Mouse (Mus musculus) neural tube, embryonic 13.5 days (tissue): ENCODE results near the gene Tcap. TPM values are rescaled to one million over a fixed set of nuclear protein-coding genes. Genes with fewer than 3 reads are reported as not detected.

Experiments
- ATAC-seq: fragments of 200-750 bp; cut with Nextera tagmentation; 2 replicates; pipeline ENCODE4 v1.8.0; 2017; ENCODE audit warnings: low read depth, mild to moderate bottlenecking, moderate TSS enrichment, moderate library complexity
- H3K27ac ChIP-seq: fragments of 300-500 bp; sonication (generic); replicated peaks from 2 replicates; pipeline ENCODE4 v1.5.1; 2015; ENCODE audit warnings: moderate library complexity, mild to moderate bottlenecking, inconsistent platforms
- H3K27me3 ChIP-seq: fragments of 300-500 bp; sonication (generic); 2 replicates; pipeline ENCODE4 v1.6.1; 2015; ENCODE audit warnings: mild to moderate bottlenecking, inconsistent platforms
- H3K36me3 ChIP-seq: fragments of 300-500 bp; sonication (generic); 2 replicates; pipeline ENCODE4 v1.6.1; 2015; ENCODE audit warnings: mild to moderate bottlenecking, inconsistent platforms
- H3K4me1 ChIP-seq: fragments of 300-500 bp; sonication (generic); replicated peaks from 2 replicates; pipeline ENCODE4 v1.6.1; 2015; ENCODE audit warnings: inconsistent platforms
- H3K4me2 ChIP-seq: fragments of 300-500 bp; sonication (generic); 2 replicates; pipeline ENCODE4 v1.6.1; 2015; ENCODE audit warnings: inconsistent platforms, mild to moderate bottlenecking, moderate library complexity
- H3K4me3 ChIP-seq: fragments of 300-500 bp; sonication (generic); 2 replicates; pipeline ENCODE4 v1.5.1; 2015; ENCODE audit warnings: mild to moderate bottlenecking, inconsistent platforms
- H3K9ac ChIP-seq: fragments of 300-500 bp; sonication (generic); 2 replicates; pipeline ENCODE4 v1.6.1; 2015; ENCODE audit warnings: moderate library complexity, mild to moderate bottlenecking, inconsistent platforms
- H3K9me3 ChIP-seq: fragments of 300-500 bp; sonication (generic); 2 replicates; pipeline ENCODE4 v1.6.1; 2016; ENCODE audit warnings: inconsistent platforms
- WGBS: fragments of 180-500 bp; shearing (Covaris S2); methylation state at CpG from one replicate; pipeline ENCODE4 v1.1.7; 2015; 5-methylcytosine and 5-hydroxymethylcytosine counted together
- polyA plus RNA-seq: library from polyadenylated mRNA; unstranded; fragments of >200 nt; fragmentation: Nextera tagmentation; extraction: Ambion mirVana; gene quantifications from 2 replicates; pipeline ENCODE4 v1.2.1, GENCODE M21; 2015

Gene Tcap
- polyA plus RNA-seq, 1 experiment from 2014 or later, result 0.42 TPM

- Histone ChIP-seq H3K9ac (no peak overlapping the region), H3K9me3 (no peaks in the 10 kb centered on the region), H3K27ac (no peak overlapping the region), H3K4me2 (peak overlapping the region; percentile 34), H3K36me3 (no peaks in the 10 kb centered on the region), H3K4me3 (no peak overlapping the region), H3K4me1 (peaks cover 47% of the 10 kb centered on the region), H3K27me3 (peaks cover 88% of the 10 kb centered on the region)
- ATAC-seq, result no peak
- WGBS, result 0% methylated on average over 14 of the region's 14 CpGs
Observed at GRCm38 (mm10) chr11:98345253-98345652, 38.4 kb upstream of the Tcap start.

- Histone ChIP-seq H3K9ac (no peak overlapping the region), H3K4me1 (peaks cover 42% of the 10 kb centered on the region), H3K9me3 (no peaks in the 10 kb centered on the region), H3K4me3 (no peak overlapping the region), H3K27me3 (peaks cover 89% of the 10 kb centered on the region), H3K27ac (no peak overlapping the region), H3K36me3 (no peaks in the 10 kb centered on the region), H3K4me2 (no peak overlapping the region)
- no peak for ATAC-seq
- WGBS, result 8% methylated on average over 9 of the region's 9 CpGs
Observed at GRCm38 (mm10) chr11:98346168-98346567, 37.4 kb upstream of the Tcap start.

DNA sequence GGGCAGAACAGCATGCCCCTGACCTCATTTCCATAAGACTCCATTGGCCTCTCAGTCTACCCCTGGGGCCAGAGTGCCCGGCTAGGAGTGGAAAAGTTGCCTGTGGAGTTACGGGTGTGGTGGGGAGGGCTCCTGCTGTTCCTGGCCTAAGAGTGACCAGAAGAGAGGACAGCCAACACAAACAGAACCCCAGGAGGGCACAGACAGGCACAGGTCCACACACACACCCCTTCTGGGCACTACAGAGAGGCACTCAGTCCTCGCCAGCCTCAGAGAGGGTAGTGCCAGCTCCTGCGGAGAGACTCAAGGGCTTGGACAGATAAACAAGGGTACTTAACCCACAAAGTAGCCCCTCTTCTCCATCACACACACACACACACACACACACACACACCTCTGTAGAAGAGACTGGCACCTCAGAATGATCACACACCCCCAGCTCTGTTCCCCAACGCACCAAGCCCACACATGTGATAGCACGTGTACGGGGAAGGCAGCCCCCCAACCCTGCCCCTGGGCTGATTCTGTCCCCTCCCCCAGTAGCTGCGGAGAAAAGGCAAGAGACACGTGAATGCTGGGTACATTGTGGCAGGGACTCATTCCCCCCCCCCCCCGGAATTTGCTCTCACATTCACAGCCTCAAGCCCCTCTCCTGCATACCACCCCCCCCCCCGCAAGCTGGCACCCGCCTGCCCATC is 36.1 kb upstream of the Tcap start:
- H3K27me3 ChIP-seq, result peaks cover 90% of the 10 kb centered on the region
- H3K9ac ChIP-seq, result no peak overlapping the region
- H3K4me1 ChIP-seq, result peaks cover 28% of the 10 kb centered on the region
- WGBS, result 2% methylated on average over 11 of the region's 12 CpGs
- H3K4me2 ChIP-seq, result peak overlapping the region; percentile 85
- no peak overlapping the region for H3K4me3 ChIP-seq
- H3K27ac ChIP-seq, result no peak overlapping the region
- H3K9me3 ChIP-seq, result no peaks in the 10 kb centered on the region
- no peaks in the 10 kb centered on the region for H3K36me3 ChIP-seq
- no peak for ATAC-seq

DNA sequence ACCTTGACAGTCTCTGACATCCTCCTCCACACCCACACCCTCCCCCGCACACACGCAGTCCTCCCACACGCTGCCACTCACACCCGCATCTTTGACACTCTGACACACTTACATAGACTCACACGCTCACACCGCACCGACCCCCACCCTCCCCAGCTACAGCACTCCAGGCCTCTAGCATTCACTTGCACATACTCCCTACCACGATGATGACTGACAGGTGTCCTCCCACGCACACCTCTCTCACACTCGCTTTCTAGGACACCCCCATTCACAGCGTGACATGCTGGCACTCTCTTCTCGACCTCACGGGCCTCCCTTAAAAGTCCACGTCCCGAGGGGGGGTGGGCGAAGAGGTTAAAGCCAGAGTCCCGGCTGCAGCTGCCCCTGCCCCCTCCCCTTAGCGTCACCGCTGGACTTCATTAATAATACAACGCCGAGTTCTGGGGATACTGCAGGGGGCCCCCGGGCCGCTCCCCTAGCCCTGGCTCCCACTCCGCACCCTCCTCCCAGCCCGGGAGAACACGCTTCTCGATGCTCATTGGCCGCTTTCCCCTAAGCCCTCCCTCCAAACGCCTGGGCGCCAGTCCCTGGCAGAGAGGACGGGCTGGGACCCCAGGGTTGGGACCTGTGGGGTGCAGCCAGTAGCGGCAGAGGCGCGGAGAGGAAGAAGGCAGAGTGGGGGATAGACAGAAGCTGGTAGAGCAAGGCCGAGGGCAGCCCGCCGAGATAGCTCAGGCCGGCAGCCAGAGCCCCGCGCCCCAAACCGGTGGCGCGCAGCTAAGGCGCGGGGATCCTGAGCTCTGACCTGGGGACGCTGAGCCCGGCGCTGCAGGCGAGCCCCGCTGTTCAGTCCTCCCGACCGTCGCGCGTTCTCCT is 35.3 kb upstream of the Tcap start, which contains the start of gene Ppp1r1b:
Gene Ppp1r1b (plus strand): TSS at position 322 of the 879 bp plus-strand sequence.
- Histone ChIP-seq H3K27ac (no peak within 1 kb of the TSS), H3K9me3 (no peaks in the 10 kb centered on the region), H3K27me3 (peaks cover 97% of the 10 kb centered on the region), H3K4me2 (peak within 1 kb of the TSS; percentile 85), H3K36me3 (no peaks in the 10 kb centered on the region), H3K4me3 (peak within 1 kb of the TSS; percentile 48), H3K9ac (peak within 1 kb of the TSS; percentile 65), H3K4me1 (peaks cover 22% of the 10 kb centered on the region)
- WGBS, result 1% methylated on average over 54 of the region's 55 CpGs
- ATAC-seq, result peak; percentile 57

DNA sequence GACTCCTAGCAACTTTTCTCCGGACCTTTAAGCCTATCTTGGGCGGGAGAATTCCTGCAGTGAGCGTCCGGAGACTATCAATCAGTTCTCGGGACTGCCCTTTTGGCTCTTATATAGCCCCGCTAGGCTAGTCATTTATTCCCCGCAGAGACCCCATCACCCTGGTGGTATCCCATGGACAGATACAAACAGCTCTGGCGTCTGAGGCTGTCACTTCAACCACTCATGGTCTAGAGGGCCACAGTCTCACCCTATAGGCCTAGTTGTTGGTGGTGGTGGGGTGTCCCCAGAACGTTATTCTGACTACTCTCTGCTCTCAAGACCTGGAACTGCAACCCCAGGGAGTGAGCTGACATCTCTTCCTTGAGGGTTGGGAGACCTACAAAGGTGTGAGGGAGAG is 34.3 kb upstream of the Tcap start:
- H3K9me3 ChIP-seq, result no peaks in the 10 kb centered on the region
- peak overlapping the region; percentile 85 for H3K4me2 ChIP-seq
- H3K36me3 ChIP-seq, result no peaks in the 10 kb centered on the region
- H3K4me3 ChIP-seq, result peak overlapping the region; percentile 48
- no peak for ATAC-seq
- WGBS, result under 1% methylated on average over 9 of the region's 9 CpGs
- peaks cover 22% of the 10 kb centered on the region for H3K4me1 ChIP-seq
- H3K27me3 ChIP-seq, result peaks cover 97% of the 10 kb centered on the region
- no peak overlapping the region for H3K9ac ChIP-seq
- H3K27ac ChIP-seq, result no peak overlapping the region

GRCm38 (mm10) chr11:98352272-98352990 is 31.2 kb upstream of the Tcap start:
- peaks cover 27% of the 10 kb centered on the region for H3K4me1 ChIP-seq
- no peak for ATAC-seq
- no peak overlapping the region for H3K9ac ChIP-seq
- H3K36me3 ChIP-seq, result no peaks in the 10 kb centered on the region
- H3K27me3 ChIP-seq, result peaks cover 75% of the 10 kb centered on the region
- H3K27ac ChIP-seq, result no peak overlapping the region
- 78% methylated on average over 18 of the region's 18 CpGs for WGBS
- no peak overlapping the region for H3K4me3 ChIP-seq
- H3K4me2 ChIP-seq, result no peak overlapping the region
- no peaks in the 10 kb centered on the region for H3K9me3 ChIP-seq

DNA sequence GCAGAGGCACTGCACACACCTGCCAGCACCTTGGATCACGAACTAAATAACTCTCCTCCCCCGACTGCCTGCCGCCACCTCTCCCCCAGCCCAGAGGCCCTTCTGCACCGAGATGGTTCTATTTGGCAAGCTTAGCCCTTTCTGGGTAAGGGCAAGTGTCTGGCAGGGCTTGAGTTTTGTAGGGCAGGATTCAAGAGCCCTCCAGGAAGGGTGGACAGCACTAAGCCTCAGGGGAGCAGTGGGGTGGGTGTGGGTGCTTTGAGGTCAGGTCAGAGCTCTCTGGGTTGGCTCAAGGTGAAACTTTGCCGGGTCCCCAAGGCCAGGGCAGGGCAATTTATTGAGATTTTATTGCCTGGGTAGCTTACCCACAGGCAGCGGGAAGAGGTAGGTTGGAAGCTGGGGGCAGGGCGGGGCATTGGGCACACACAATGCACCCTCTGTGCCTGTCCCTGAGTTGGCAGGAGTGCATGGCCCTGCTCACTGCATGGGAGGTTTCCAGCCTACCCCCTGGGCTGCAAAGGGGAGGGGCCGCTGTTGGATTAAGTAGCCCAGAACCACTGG is 29.9 kb upstream of the Tcap start:
- 26% methylated on average over 8 of the region's 8 CpGs for WGBS
- Histone ChIP-seq H3K27ac (no peak overlapping the region), H3K9ac (no peak overlapping the region), H3K4me1 (peaks cover 20% of the 10 kb centered on the region), H3K9me3 (no peaks in the 10 kb centered on the region), H3K4me2 (no peak overlapping the region), H3K36me3 (no peaks in the 10 kb centered on the region), H3K27me3 (peaks cover 62% of the 10 kb centered on the region), H3K4me3 (no peak overlapping the region)
- ATAC-seq, result no peak

DNA sequence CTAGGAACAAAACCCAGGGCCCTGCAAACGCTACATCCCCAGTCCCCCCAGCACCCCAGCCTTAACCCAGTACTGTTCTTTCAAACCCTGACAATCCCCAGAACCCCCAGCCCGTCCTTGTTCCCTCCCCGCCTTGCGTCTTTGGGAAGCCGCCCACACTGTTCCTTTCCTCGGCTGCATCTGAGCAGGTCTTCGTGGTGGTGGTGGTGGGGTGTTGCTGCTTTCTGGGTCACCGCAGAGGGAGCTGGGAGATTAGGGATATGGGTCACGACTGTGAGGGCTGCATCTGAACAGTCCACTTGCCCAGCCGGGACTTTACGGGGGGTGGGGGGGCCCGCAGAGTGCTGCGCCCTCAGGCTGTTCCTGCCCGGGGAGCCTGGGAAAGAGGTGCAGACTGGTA is 29.2 kb upstream of the Tcap start:
- no peak overlapping the region for H3K9ac ChIP-seq
- ATAC-seq, result no peak
- no peak overlapping the region for H3K4me3 ChIP-seq
- H3K4me2 ChIP-seq, result no peak overlapping the region
- H3K4me1 ChIP-seq, result peaks cover 22% of the 10 kb centered on the region
- no peak overlapping the region for H3K27ac ChIP-seq
- H3K9me3 ChIP-seq, result no peaks in the 10 kb centered on the region
- 67% methylated on average over 14 of the region's 14 CpGs for WGBS
- peaks cover 55% of the 10 kb centered on the region for H3K27me3 ChIP-seq
- no peaks in the 10 kb centered on the region for H3K36me3 ChIP-seq

- Histone ChIP-seq H3K4me2 (no peak overlapping the region), H3K9ac (no peak overlapping the region), H3K9me3 (no peaks in the 10 kb centered on the region), H3K27me3 (peaks cover 42% of the 10 kb centered on the region), H3K27ac (no peak overlapping the region), H3K4me3 (no peak overlapping the region), H3K4me1 (peaks cover 36% of the 10 kb centered on the region), H3K36me3 (no peaks in the 10 kb centered on the region)
- no peak for ATAC-seq
- WGBS, result 9% methylated on average over 6 of the region's 6 CpGs
Observed at GRCm38 (mm10) chr11:98355732-98356299, 27.8 kb upstream of the Tcap start.

DNA sequence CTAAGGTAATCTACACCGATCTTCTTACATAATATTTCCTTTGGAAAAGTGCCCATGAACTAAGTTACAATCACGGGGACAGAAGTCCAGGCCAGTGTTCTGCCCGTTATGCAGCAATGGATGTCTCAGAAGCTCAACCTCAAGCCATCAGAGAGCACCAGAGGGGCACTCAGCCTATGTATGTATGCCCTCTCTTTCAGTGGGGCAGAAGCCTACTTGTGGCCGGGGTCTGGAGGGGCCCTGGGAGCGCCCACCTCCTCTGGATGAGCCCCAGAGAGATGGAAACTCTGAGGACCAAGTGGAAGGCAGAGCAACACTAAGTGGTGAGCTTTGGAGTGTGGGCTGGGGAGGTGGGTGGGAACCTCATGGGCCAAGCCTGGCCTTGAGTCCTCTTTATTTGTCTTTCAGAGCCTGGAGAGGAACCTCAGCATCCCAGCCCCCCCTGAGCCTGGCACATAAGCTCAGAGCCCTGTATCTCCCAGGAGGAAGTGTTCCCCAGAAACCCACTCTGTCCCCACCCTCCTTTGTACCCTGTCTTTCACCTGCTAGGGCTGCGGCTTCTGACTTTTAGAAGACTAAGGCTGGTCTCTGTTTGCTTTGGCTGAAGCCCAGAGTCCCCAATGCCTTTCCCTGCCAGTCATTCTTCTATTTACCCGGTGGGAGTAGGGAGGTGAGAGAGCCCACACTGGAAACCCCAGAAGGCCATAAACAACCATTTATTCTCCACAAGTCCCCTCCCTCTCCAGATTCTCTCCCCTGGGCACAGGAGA is 26.8 kb upstream of the Tcap start:
- Histone ChIP-seq H3K4me1 (peaks cover 46% of the 10 kb centered on the region), H3K9ac (no peak overlapping the region), H3K4me2 (peak overlapping the region; percentile 89; the same call in 1 of the 2 replicates)

More for the DNA sequence above, 26.8 kb upstream of the Tcap start:
- Histone ChIP-seq H3K36me3 (no peaks in the 10 kb centered on the region), H3K27me3 (peaks cover 32% of the 10 kb centered on the region), H3K27ac (peak overlapping the region; percentile 72; the same call in 1 of the 2 replicates), H3K4me3 (no peak overlapping the region), H3K9me3 (no peaks in the 10 kb centered on the region)
- WGBS, result 74% methylated on average over 7 of the region's 7 CpGs
- ATAC-seq, result no peak
